Mouse (Mus musculus): ENCODE measurements around the gene Coro2b. TPM values are rescaled to one million over a fixed set of nuclear protein-coding genes. Genes with fewer than 3 reads are reported as not detected.

The Coro2b gene
- polyA plus RNA-seq, 1 experiment from 2014 or later = 11.1 TPM

GRCm38 (mm10) chr9:62426021-62426420, 110.8 kb downstream of the Coro2b start:
- Histone ChIP-seq H3K4me2 (ENCODE audit: low read depth, low read length) (no peak overlapping the region), H3K9ac (ENCODE audit: low read depth, low read length) (no peak overlapping the region), H3K9me3 (ENCODE audit: control insufficient read depth, low read length) (no peaks in the 10 kb centered on the region), H3K36me3 (ENCODE audit: control insufficient read depth, insufficient read depth, low read length) (peaks cover 18% of the 10 kb centered on the region; the same call in 1 of the 2 replicates), H3K4me1 (ENCODE audit: control insufficient read depth, insufficient read depth, low read length) (0 out of 2 replicates have a peak, but pooled peaks cover 4% of the 10 kb centered on the region), H3K27me3 (replicated peaks; ENCODE audit: control insufficient read depth, insufficient read depth, low read length) (no peaks in the 10 kb centered on the region), H3K27ac (replicated peaks; ENCODE audit: low read depth, low read length) (no peak overlapping the region), H3K4me3 (ENCODE audit: low read depth, low read length) (no peak overlapping the region)
- ATAC-seq (ENCODE audit: low read depth) (no peak), DNase-seq (ENCODE audit: low spot score) (no peak)
- 90% methylated on average over 19 of the region's 19 CpGs for whole genome bisulfite sequencing

- WGBS = 28% methylated on average over 5 of the region's 5 CpGs
- ATAC-seq (ENCODE audit: low read depth) = no peak
- no peaks in the 10 kb centered on the region for H3K27me3 ChIP-seq (replicated peaks; ENCODE audit: control insufficient read depth, insufficient read depth, low read length)
- no peak overlapping the region for H3K9ac ChIP-seq (ENCODE audit: low read depth, low read length)
- no peak for DNase-seq (ENCODE audit: low spot score)
- no peak overlapping the region for H3K4me2 ChIP-seq (ENCODE audit: low read depth, low read length)
- peaks cover 10% of the 10 kb centered on the region; the same call in 1 of the 2 replicates for H3K36me3 ChIP-seq (ENCODE audit: control insufficient read depth, insufficient read depth, low read length)
- 0 out of 2 replicates have a peak, but pooled peaks cover 4% of the 10 kb centered on the region for H3K4me1 ChIP-seq (ENCODE audit: control insufficient read depth, insufficient read depth, low read length)
- H3K4me3 ChIP-seq (ENCODE audit: low read depth, low read length) = no peak overlapping the region
- no peak overlapping the region for H3K27ac ChIP-seq (replicated peaks; ENCODE audit: low read depth, low read length)
- H3K9me3 ChIP-seq (ENCODE audit: control insufficient read depth, low read length) = no peaks in the 10 kb centered on the region
Observed at GRCm38 (mm10) chr9:62425265-62425664, 111.6 kb downstream of the Coro2b start.

GRCm38 (mm10) chr9:62423871-62424270, 113.0 kb downstream of the Coro2b start:
- 93% methylated on average over 10 of the region's 10 CpGs for WGBS
- Histone ChIP-seq H3K36me3 (ENCODE audit: control insufficient read depth, insufficient read depth, low read length) (peaks cover 7% of the 10 kb centered on the region; the same call in 1 of the 2 replicates), H3K27ac (replicated peaks; ENCODE audit: low read depth, low read length) (no peak overlapping the region), H3K4me2 (ENCODE audit: low read depth, low read length) (no peak overlapping the region), H3K4me1 (ENCODE audit: control insufficient read depth, insufficient read depth, low read length) (0 out of 2 replicates have a peak, but pooled peaks cover 4% of the 10 kb centered on the region), H3K9ac (ENCODE audit: low read depth, low read length) (no peak overlapping the region), H3K27me3 (replicated peaks; ENCODE audit: control insufficient read depth, insufficient read depth, low read length) (no peaks in the 10 kb centered on the region), H3K4me3 (ENCODE audit: low read depth, low read length) (no peak overlapping the region), H3K9me3 (ENCODE audit: control insufficient read depth, low read length) (peaks cover 1% of the 10 kb centered on the region; the same call in 1 of the 2 replicates)
- DNase-seq (ENCODE audit: low spot score) (no peak), ATAC-seq (ENCODE audit: low read depth) (no peak)

GRCm38 (mm10) chr9:62422926-62423325, 113.9 kb downstream of the Coro2b start:
- 89% methylated on average over 10 of the region's 10 CpGs for WGBS
- no peak for ATAC-seq (ENCODE audit: low read depth)
- Histone ChIP-seq H3K4me2 (ENCODE audit: low read depth, low read length) (no peak overlapping the region), H3K4me1 (ENCODE audit: control insufficient read depth, insufficient read depth, low read length) (0 out of 2 replicates have a peak, but pooled peaks cover 4% of the 10 kb centered on the region), H3K27me3 (replicated peaks; ENCODE audit: control insufficient read depth, insufficient read depth, low read length) (no peaks in the 10 kb centered on the region), H3K9ac (ENCODE audit: low read depth, low read length) (no peak overlapping the region), H3K4me3 (ENCODE audit: low read depth, low read length) (no peak overlapping the region), H3K36me3 (ENCODE audit: control insufficient read depth, insufficient read depth, low read length) (0 out of 2 replicates have a peak, but pooled peaks cover 3% of the 10 kb centered on the region), H3K27ac (replicated peaks; ENCODE audit: low read depth, low read length) (no peak overlapping the region), H3K9me3 (ENCODE audit: control insufficient read depth, low read length) (peaks cover 6% of the 10 kb centered on the region; the same call in 1 of the 2 replicates)
- DNase-seq (ENCODE audit: low spot score) = no peak

GRCm38 (mm10) chr9:62421911-62422310, 114.9 kb downstream of the Coro2b start:
- Histone ChIP-seq H3K4me2 (ENCODE audit: low read depth, low read length) (no peak overlapping the region), H3K27ac (replicated peaks; ENCODE audit: low read depth, low read length) (no peak overlapping the region), H3K4me3 (ENCODE audit: low read depth, low read length) (no peak overlapping the region), H3K27me3 (replicated peaks; ENCODE audit: control insufficient read depth, insufficient read depth, low read length) (no peaks in the 10 kb centered on the region), H3K9ac (ENCODE audit: low read depth, low read length) (no peak overlapping the region), H3K36me3 (ENCODE audit: control insufficient read depth, insufficient read depth, low read length) (no peaks in the 10 kb centered on the region), H3K4me1 (ENCODE audit: control insufficient read depth, insufficient read depth, low read length) (0 out of 2 replicates have a peak, but pooled peaks cover 4% of the 10 kb centered on the region), H3K9me3 (ENCODE audit: control insufficient read depth, low read length) (peaks cover 6% of the 10 kb centered on the region; the same call in 1 of the 2 replicates)
- 97% methylated on average over 6 of the region's 6 CpGs for WGBS
- DNase-seq (ENCODE audit: low spot score) (no peak), ATAC-seq (ENCODE audit: low read depth) (no peak)

- no peaks in the 10 kb centered on the region for H3K36me3 ChIP-seq (ENCODE audit: control insufficient read depth, insufficient read depth, low read length)
- peak overlapping the region; percentile 50 for H3K9ac ChIP-seq (ENCODE audit: low read depth, low read length)
- peak overlapping the region; percentile 46 for H3K4me2 ChIP-seq (ENCODE audit: low read depth, low read length)
- H3K4me1 ChIP-seq (ENCODE audit: control insufficient read depth, insufficient read depth, low read length) = 0 out of 2 replicates have a peak, but pooled peaks cover 4% of the 10 kb centered on the region
- peak; percentile 86 for ATAC-seq (ENCODE audit: low read depth)
- H3K27ac ChIP-seq (replicated peaks; ENCODE audit: low read depth, low read length) = peak overlapping the region; percentile 44; the same call in 1 of the 2 replicates
- H3K27me3 ChIP-seq (replicated peaks; ENCODE audit: control insufficient read depth, insufficient read depth, low read length) = no peaks in the 10 kb centered on the region
- peak overlapping the region; percentile 15 for H3K4me3 ChIP-seq (ENCODE audit: low read depth, low read length)
- peaks cover 6% of the 10 kb centered on the region; the same call in 1 of the 2 replicates for H3K9me3 ChIP-seq (ENCODE audit: control insufficient read depth, low read length)
- peak; percentile 87 for DNase-seq (ENCODE audit: low spot score)
- 4% methylated on average over 12 of the region's 13 CpGs for WGBS
Observed at GRCm38 (mm10) chr9:62421027-62421426, 115.8 kb downstream of the Coro2b start.

GRCm38 (mm10) chr9:62420261-62420917, 116.5 kb downstream of the Coro2b start:
- no peaks in the 10 kb centered on the region for H3K27me3 ChIP-seq (replicated peaks; ENCODE audit: control insufficient read depth, insufficient read depth, low read length)
- ATAC-seq (ENCODE audit: low read depth) = no peak

GRCm38 (mm10) chr9:62418742-62419141, 118.1 kb downstream of the Coro2b start:
- no peak for ATAC-seq (ENCODE audit: low read depth)
- Histone ChIP-seq H3K27me3 (replicated peaks; ENCODE audit: control insufficient read depth, insufficient read depth, low read length) (no peaks in the 10 kb centered on the region), H3K4me1 (ENCODE audit: control insufficient read depth, insufficient read depth, low read length) (peaks cover 9% of the 10 kb centered on the region; the same call in 1 of the 2 replicates), H3K36me3 (ENCODE audit: control insufficient read depth, insufficient read depth, low read length) (no peaks in the 10 kb centered on the region), H3K9me3 (ENCODE audit: control insufficient read depth, low read length) (peaks cover 6% of the 10 kb centered on the region; the same call in 1 of the 2 replicates), H3K9ac (ENCODE audit: low read depth, low read length) (no peak overlapping the region), H3K27ac (replicated peaks; ENCODE audit: low read depth, low read length) (no peak overlapping the region), H3K4me2 (ENCODE audit: low read depth, low read length) (no peak overlapping the region), H3K4me3 (ENCODE audit: low read depth, low read length) (no peak overlapping the region)
- no peak for DNase-seq (ENCODE audit: low spot score)
- whole genome bisulfite sequencing = 67% methylated on average over 5 of the region's 5 CpGs

More at GRCm38 (mm10) chr9:62420261-62420917, 116.5 kb downstream of the Coro2b start:
- peak overlapping the region; percentile 15 for H3K4me3 ChIP-seq (ENCODE audit: low read depth, low read length)
- 0 out of 2 replicates have a peak, but pooled peaks cover 4% of the 10 kb centered on the region for H3K4me1 ChIP-seq (ENCODE audit: control insufficient read depth, insufficient read depth, low read length)
- H3K9me3 ChIP-seq (ENCODE audit: control insufficient read depth, low read length) = peaks cover 6% of the 10 kb centered on the region; the same call in 1 of the 2 replicates
- peak overlapping the region; percentile 46 for H3K4me2 ChIP-seq (ENCODE audit: low read depth, low read length)
- DNase-seq (ENCODE audit: low spot score) = no peak
- H3K9ac ChIP-seq (ENCODE audit: low read depth, low read length) = 0 out of 2 replicates have a peak overlapping the region, but pooled peaks have one; percentile 12
- H3K36me3 ChIP-seq (ENCODE audit: control insufficient read depth, insufficient read depth, low read length) = no peaks in the 10 kb centered on the region
- no peak overlapping the region for H3K27ac ChIP-seq (replicated peaks; ENCODE audit: low read depth, low read length)
- WGBS = 54% methylated on average over 9 of the region's 10 CpGs
